Mouse (Mus musculus) kidney, embryonic 16.5 days (tissue): ENCODE data around the gene Clhc1. TPM values are rescaled to one million over a fixed set of nuclear protein-coding genes. Genes with fewer than 3 reads are reported as not detected.
A peak's percentile ranks its signal among the peaks of the same experiment; 100 is the strongest.

Experiments
- ATAC-seq: fragments of 200-750 bp; cut with Nextera tagmentation; 2 replicates; pipeline ENCODE4 v1.8.0; 2017; ENCODE audit warnings: moderate TSS enrichment; ENCODE audit not compliant: low FRiP score, low TSS enrichment
- H3K27ac ChIP-seq: fragments of 300-500 bp; sonication (generic); 2 replicates; pipeline ENCODE4 v1.5.1; 2014; ENCODE audit warnings: low read length
- H3K27me3 ChIP-seq: fragments of 300-500 bp; sonication (generic); 2 replicates; pipeline ENCODE4 v1.6.1; 2014; ENCODE audit warnings: low read length, control low read depth, mixed read lengths; ENCODE audit not compliant: insufficient read depth
- H3K36me3 ChIP-seq: fragments of 300-500 bp; sonication (generic); 2 replicates; pipeline ENCODE4 v1.6.1; 2014; ENCODE audit warnings: low read length, control low read depth, mixed read lengths; ENCODE audit not compliant: insufficient read depth
- H3K4me1 ChIP-seq: fragments of 300-500 bp; sonication (generic); 2 replicates; pipeline ENCODE4 v1.6.1; 2014; ENCODE audit warnings: low read length, control low read depth, mixed read lengths; ENCODE audit not compliant: insufficient read depth
- H3K4me2 ChIP-seq: fragments of 300-500 bp; sonication (generic); replicated peaks from 2 replicates; pipeline ENCODE4 v1.6.1; 2014; ENCODE audit warnings: low read depth, low read length
- H3K4me3 ChIP-seq: fragments of 300-500 bp; sonication (generic); 2 replicates; pipeline ENCODE4 v1.5.1; 2014; ENCODE audit warnings: mild to moderate bottlenecking, low read length
- H3K9ac ChIP-seq: fragments of 300-500 bp; sonication (generic); replicated peaks from 2 replicates; pipeline ENCODE4 v1.6.1; 2014; ENCODE audit warnings: low read length
- H3K9me3 ChIP-seq: fragments of 300-500 bp; sonication (generic); 2 replicates; pipeline ENCODE4 v1.6.1; 2016; ENCODE audit warnings: low read length, control low read depth
- WGBS: fragments of 180-500 bp; shearing (Covaris S2); extraction: QIAGEN DNeasy Blood & Tissue Kit; methylation state at CpG from one replicate; pipeline ENCODE4 v1.1.7; 2014; 5-methylcytosine and 5-hydroxymethylcytosine counted together
- polyA plus RNA-seq: library from polyadenylated mRNA; unstranded; fragments of >200 nt; fragmentation: Nextera tagmentation; extraction: Ambion mirVana; gene quantifications from 2 replicates; pipeline ENCODE4 v1.2.1, GENCODE M21; 2015

Gene Clhc1
- polyA plus RNA-seq = 0.15 and 0.21 TPM in 2 replicates

- Histone ChIP-seq H3K27ac (peak within 1 kb of the TSS; percentile 84), H3K9me3 (no peaks in the 10 kb centered on the region), H3K27me3 (no peaks in the 10 kb centered on the region), H3K4me3 (peak within 1 kb of the TSS; percentile 88), H3K4me1 (peaks cover 15% of the 10 kb centered on the region), H3K4me2 (peak within 1 kb of the TSS; percentile 72), H3K36me3 (peaks cover 29% of the 10 kb centered on the region), H3K9ac (peak within 1 kb of the TSS; percentile 94)
- WGBS = under 1% methylated on average over 46 of the region's 46 CpGs
- ATAC-seq = peak; percentile 97
These were observed at the start of gene Clhc1, which contains the start of gene Rps27a for GRCm38 (mm10) chr11:29547752-29548503. Gene Clhc1, plus strand, starts transcription at chr11:29547950. Gene Rps27a, minus strand, starts transcription at chr11:29548109.

- Histone ChIP-seq H3K4me1 (no peaks in the 10 kb centered on the region), H3K4me3 (no peak overlapping the region), H3K9ac (no peak overlapping the region)
These were observed 43.5 kb upstream of the Clhc1 start for GRCm38 (mm10) chr11:29503948-29504893.

GRCm38 (mm10) chr11:29504899-29505625 is 42.7 kb upstream of the Clhc1 start:
- no peak for ATAC-seq
- H3K4me1 ChIP-seq = no peaks in the 10 kb centered on the region
- no peaks in the 10 kb centered on the region for H3K9me3 ChIP-seq
- no peaks in the 10 kb centered on the region for H3K27me3 ChIP-seq
- no peak overlapping the region for H3K27ac ChIP-seq
- H3K9ac ChIP-seq = no peak overlapping the region
- no peak overlapping the region for H3K4me3 ChIP-seq
- peaks cover 13% of the 10 kb centered on the region; the same call in 1 of the 2 replicates for H3K36me3 ChIP-seq
- no peak overlapping the region for H3K4me2 ChIP-seq
- 91% methylated on average over 2 of the region's 2 CpGs for WGBS

More at GRCm38 (mm10) chr11:29503948-29504893, 43.5 kb upstream of the Clhc1 start:
- no peaks in the 10 kb centered on the region for H3K27me3 ChIP-seq
- H3K4me2 ChIP-seq = no peak overlapping the region
- 93% methylated on average over 10 of the region's 10 CpGs for WGBS
- H3K36me3 ChIP-seq = peaks cover 17% of the 10 kb centered on the region; the same call in 1 of the 2 replicates
- H3K27ac ChIP-seq = no peak overlapping the region
- no peak for ATAC-seq
- H3K9me3 ChIP-seq = no peaks in the 10 kb centered on the region

GRCm38 (mm10) chr11:29509421-29509820 is 38.3 kb upstream of the Clhc1 start:
- no peak overlapping the region for H3K27ac ChIP-seq
- no peak overlapping the region for H3K9ac ChIP-seq
- ATAC-seq = peak; percentile 73; the same call in 1 of the 2 replicates
- H3K27me3 ChIP-seq = no peaks in the 10 kb centered on the region
- no peak overlapping the region for H3K4me3 ChIP-seq
- peaks cover 7% of the 10 kb centered on the region for H3K4me1 ChIP-seq
- WGBS = 96% methylated on average over 1 of the region's 1 CpGs
- no peaks in the 10 kb centered on the region for H3K9me3 ChIP-seq
- H3K4me2 ChIP-seq = no peak overlapping the region
- peaks cover 21% of the 10 kb centered on the region; the same call in 1 of the 2 replicates for H3K36me3 ChIP-seq

- no peak overlapping the region for H3K9ac ChIP-seq
- H3K4me3 ChIP-seq = no peak overlapping the region
- H3K27me3 ChIP-seq = no peaks in the 10 kb centered on the region
- WGBS = 88% methylated on average over 4 of the region's 4 CpGs
- no peaks in the 10 kb centered on the region for H3K9me3 ChIP-seq
- H3K27ac ChIP-seq = no peak overlapping the region
- H3K36me3 ChIP-seq = peaks cover 16% of the 10 kb centered on the region; the same call in 1 of the 2 replicates
- peaks cover 7% of the 10 kb centered on the region for H3K4me1 ChIP-seq
- no peak overlapping the region for H3K4me2 ChIP-seq
- ATAC-seq = no peak
These were observed 34.8 kb upstream of the Clhc1 start for GRCm38 (mm10) chr11:29512818-29513535.

GRCm38 (mm10) chr11:29514325-29514681 is 33.4 kb upstream of the Clhc1 start:
- H3K9me3 ChIP-seq = no peaks in the 10 kb centered on the region; the same call in 1 of the 2 replicates
- H3K4me1 ChIP-seq = peaks cover 7% of the 10 kb centered on the region
- WGBS = 27% methylated on average over 10 of the region's 10 CpGs
- peaks cover 16% of the 10 kb centered on the region; the same call in 1 of the 2 replicates for H3K36me3 ChIP-seq
- peak overlapping the region; percentile 79 for H3K9ac ChIP-seq
- H3K4me2 ChIP-seq = peak overlapping the region; percentile 70
- ATAC-seq = no peak
- no peaks in the 10 kb centered on the region for H3K27me3 ChIP-seq
- peak overlapping the region; percentile 86 for H3K27ac ChIP-seq
- H3K4me3 ChIP-seq = peak overlapping the region; percentile 85

GRCm38 (mm10) chr11:29514682-29515412 is 32.9 kb upstream of the Clhc1 start, which contains the start of gene Prorsd1:
Gene Prorsd1, minus strand, starts transcription at chr11:29515033.
- peak; percentile 100 for ATAC-seq
- Histone ChIP-seq H3K9ac (peak within 1 kb of the TSS; percentile 79), H3K4me1 (peaks cover 7% of the 10 kb centered on the region), H3K27me3 (no peaks in the 10 kb centered on the region), H3K36me3 (peaks cover 16% of the 10 kb centered on the region; the same call in 1 of the 2 replicates), H3K4me2 (peak within 1 kb of the TSS; percentile 70), H3K4me3 (peak within 1 kb of the TSS; percentile 85), H3K27ac (peak within 1 kb of the TSS; percentile 86), H3K9me3 (no peaks in the 10 kb centered on the region; the same call in 1 of the 2 replicates)
- WGBS = 2% methylated on average over 40 of the region's 40 CpGs

- ATAC-seq = peak; percentile 97
- peak within 1 kb of the TSS; percentile 69 for H3K4me2 ChIP-seq
- peak within 1 kb of the TSS; percentile 87 for H3K27ac ChIP-seq
- 2% methylated on average over 47 of the region's 47 CpGs for WGBS
- peak within 1 kb of the TSS; percentile 64 for H3K4me3 ChIP-seq
- H3K9me3 ChIP-seq = no peaks in the 10 kb centered on the region
- peak within 1 kb of the TSS; percentile 89 for H3K9ac ChIP-seq
- H3K4me1 ChIP-seq = peaks cover 9% of the 10 kb centered on the region; the same call in 1 of the 2 replicates
- peaks cover 3% of the 10 kb centered on the region; the same call in 1 of the 2 replicates for H3K27me3 ChIP-seq
- peaks cover 5% of the 10 kb centered on the region; the same call in 1 of the 2 replicates for H3K36me3 ChIP-seq
These were observed 21.6 kb upstream of the Clhc1 start, which contains the start of gene Mtif2 for GRCm38 (mm10) chr11:29525988-29526794. Gene Mtif2, plus strand, starts transcription at chr11:29526408.
